Mouse (Mus musculus): ENCODE measurements around the gene Vsig10l.

Gene Vsig10l

GRCm38 (mm10) chr7:43462851-43463250 is at the start of gene Vsig10l:
Gene Vsig10l (plus strand): TSS chr7:43463151.
- DNase-seq, result no peak

GRCm38 (mm10) chr7:43417298-43417697 is 45.7 kb upstream of the Vsig10l start:
- DNase-seq, result peak; percentile 33

DNA sequence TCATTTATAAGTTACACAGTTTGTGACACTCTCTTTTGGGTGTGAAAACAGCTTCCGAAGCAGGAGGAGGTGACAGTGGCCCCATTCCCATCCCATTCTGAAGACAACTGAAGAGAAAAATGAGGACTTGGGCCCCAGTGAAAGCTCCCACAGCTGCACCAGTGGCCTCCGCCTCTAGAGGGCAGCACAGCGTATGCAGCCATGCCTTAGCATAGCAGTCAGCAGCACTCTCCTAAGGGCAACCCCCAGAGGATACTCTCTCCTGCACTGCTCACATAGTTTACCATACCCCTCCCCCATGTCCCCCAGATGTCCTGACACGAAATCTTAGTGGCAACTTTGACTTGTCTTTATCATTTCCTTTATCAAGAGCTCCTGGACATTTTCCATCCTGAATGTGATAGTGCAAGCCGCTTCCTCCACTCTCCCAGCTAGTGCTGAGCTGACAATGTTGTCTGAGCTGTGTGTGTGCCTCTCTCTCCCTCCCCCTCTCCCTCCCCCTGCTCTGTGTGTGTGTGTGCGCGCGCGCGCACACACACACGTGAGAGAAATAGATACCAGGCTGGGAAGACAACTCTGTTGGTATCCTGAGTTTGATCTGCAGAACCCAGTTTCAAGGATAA is 39.8 kb upstream of the Vsig10l start:
- peak; percentile 91 for DNase-seq

DNA sequence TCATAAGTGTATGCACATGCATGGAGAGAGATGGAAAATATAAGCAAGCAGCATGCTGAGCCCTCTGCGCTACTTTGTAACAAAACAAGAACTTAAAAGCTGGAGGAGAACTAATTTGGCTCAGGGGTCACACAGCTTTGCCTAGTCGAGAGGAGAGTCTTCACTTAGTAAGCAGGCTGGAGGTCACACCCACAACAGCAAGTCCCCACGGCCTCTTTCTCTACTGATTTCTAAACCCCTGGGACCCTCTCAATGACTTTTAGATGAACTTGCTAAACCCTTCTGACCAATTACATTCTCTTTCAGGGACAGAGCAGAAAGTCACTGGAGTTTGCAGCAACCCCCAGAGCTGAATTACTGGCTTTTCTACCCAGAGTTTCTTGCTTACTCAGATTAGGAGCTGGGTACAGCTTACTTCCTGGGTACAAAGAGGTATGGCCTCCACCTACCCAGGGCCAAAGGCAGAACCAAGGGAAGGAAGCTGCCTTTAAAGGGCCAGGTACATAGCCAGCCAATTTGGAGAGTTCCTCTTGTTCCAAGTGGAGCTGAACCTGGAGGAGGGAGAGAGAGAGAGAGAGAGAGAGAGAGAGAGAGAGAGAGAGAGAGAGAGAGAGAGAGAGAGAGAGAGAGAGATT is 38.8 kb upstream of the Vsig10l start:
- DNase-seq, result no peak

DNA sequence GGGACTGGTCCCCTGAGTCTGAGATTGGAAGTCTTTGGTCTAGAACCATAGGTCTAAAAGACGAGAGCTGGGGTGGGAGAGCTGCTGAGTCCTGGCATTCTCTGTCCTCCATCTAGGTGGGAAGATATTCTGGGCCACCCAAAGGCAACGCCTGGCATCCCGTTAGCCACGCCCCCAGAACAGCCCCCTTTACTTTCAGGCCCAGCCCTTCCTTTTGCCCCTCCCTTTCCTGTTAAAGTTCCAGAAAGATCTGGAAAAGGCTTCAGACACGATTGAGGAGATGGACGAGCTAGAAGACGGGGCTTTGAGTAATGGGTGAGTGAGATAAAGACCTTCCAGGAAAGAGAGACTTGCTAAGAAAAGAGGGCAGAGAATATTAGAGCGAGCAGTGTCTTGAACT is 35.5 kb upstream of the Vsig10l start, which contains the start of gene Lim2:
Gene Lim2, plus strand, starts transcription at position 265 of the 400 bp plus-strand sequence.
- no peak for DNase-seq

DNA sequence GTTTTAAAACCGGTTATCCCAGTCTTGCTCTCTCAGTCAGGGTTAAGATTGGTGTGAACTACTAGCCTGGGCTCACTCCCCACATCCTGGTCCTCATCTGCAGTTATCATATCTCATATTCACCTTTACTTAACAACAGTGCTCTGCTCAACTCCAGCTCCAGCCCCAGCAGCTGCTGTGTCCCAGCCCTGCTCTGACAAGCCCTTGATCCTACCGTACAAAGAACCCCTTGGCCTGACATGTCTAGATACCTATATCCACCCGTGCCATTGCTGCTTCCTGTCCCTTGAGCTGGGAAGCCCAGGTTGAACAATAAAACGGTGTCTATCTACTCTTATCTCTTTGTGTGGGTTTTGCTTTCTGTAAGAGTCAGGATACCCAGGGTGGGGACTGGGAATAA is 33.5 kb upstream of the Vsig10l start:
- no peak for DNase-seq

DNA sequence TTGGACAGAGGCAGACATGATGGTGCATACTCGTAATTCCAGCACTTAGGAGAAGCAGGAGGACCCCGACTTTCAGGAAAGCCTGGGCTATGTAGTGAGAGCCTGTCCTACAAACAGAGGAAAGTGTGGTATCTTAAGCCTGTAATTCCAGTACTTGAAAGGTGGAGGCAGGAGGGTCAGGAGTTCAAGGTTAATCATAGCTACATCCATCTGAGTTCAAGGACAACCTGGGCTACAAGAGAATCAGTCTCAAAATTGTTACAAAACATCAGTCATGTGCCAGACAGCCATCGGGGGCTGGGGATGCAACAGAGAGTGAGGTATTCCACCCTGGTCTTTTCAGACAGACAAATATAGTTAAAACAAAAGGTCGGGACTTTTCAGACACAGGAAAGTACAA is 30.1 kb upstream of the Vsig10l start:
- DNase-seq, result no peak

GRCm38 (mm10) chr7:43434676-43435075 is 28.3 kb upstream of the Vsig10l start:
- DNase-seq, result no peak

- no peak for DNase-seq
These were observed 26.4 kb upstream of the Vsig10l start, which contains the start of gene Nkg7 for GRCm38 (mm10) chr7:43436341-43437255. Gene Nkg7 (plus strand): TSS chr7:43437073.

- DNase-seq, result no peak
These were observed 24.3 kb upstream of the Vsig10l start for GRCm38 (mm10) chr7:43438611-43439010.

DNA sequence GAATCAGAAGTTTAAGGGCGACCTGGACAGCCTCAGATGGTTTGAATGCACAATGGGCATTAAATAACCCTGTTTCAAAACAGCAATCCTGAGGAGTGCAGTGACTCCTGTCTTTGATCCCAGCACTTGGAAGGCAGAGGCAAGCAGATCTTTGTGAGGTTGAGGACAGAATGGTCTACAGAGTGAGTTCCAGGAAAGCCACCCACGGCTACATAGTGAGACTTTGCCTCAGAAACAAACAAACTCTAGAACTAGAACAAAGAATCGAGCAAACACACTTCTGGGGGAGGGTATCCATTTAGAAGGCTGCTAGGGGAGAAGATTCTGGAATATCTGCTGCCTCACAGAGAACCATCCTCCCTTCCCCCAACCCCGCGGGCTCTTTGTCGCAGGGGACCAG is 22.5 kb upstream of the Vsig10l start, which contains the start of gene Cldnd2:
Gene Cldnd2, plus strand, starts transcription at position 301 of the 400 bp plus-strand sequence.
- DNase-seq, result no peak

GRCm38 (mm10) chr7:43441071-43441470 is 21.9 kb upstream of the Vsig10l start:
- DNase-seq, result no peak

GRCm38 (mm10) chr7:43442684-43443083 is 20.3 kb upstream of the Vsig10l start:
- DNase-seq, result no peak

DNA sequence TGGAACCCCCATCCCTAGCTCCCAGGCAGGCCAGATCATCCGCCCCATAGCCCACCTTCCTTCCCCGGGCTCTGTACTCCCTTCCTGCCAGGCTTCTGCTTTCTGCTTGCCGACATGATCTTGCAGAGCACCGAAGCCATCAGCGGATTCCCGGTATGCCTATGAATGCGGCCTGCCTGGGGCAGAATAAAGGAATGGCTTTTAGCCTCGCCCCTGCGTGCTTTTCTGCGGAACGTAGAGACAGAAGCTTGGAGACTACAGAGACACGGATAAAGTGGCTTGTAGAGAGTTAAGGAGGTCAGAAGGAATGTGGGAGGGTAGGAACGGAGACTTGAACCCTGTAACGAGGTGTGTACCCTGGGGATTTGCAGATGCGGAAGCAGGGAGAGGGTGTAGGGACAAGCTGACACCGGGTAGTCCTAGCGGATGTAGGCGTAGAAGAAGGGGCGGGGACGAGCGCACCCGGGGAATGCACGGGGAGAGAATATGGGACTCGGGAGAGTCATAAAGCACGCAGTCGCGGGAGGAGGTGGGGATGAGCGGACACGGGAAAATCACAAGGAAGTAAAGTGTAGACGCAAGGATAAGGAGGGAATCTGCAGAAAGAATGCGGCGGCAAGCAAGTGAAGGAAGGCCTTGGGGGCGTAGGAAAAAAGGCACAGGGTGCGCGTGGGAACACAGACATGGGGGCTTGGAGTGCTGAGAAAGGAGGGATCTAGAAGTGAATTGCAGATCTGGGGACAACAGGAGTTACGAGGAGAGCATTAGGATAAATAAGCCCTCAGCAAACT is 19.6 kb upstream of the Vsig10l start:
- DNase-seq, result peak; percentile 83

DNA sequence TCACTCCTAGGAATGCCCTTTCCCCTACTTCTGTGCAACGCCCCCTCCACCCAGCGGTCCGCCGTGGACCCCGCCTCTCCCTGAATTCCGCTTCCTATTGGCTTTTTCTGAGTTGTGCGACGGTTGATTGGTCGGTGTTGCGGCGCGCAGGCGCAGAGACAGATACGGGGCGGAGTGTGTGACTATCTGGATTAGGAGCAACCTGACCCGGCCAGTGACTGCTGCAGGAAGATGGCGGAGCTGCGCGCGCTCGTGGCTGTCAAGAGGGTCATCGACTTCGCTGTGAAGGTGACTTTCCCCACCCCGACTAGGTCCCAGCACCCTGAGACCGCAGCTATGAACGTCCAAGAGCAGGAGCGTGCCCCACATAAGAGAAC is 19.0 kb upstream of the Vsig10l start, which contains the start of the genes Etfb and Gm45233:
Gene Etfb, plus strand, starts transcription at position 167 of the 377 bp plus-strand sequence.
Gene Gm45233, plus strand, starts transcription at position 212 of the 377 bp plus-strand sequence.
- DNase-seq, result peak; percentile 89

- no peak for DNase-seq
These were observed 15.2 kb upstream of the Vsig10l start for GRCm38 (mm10) chr7:43447801-43448200.

DNA sequence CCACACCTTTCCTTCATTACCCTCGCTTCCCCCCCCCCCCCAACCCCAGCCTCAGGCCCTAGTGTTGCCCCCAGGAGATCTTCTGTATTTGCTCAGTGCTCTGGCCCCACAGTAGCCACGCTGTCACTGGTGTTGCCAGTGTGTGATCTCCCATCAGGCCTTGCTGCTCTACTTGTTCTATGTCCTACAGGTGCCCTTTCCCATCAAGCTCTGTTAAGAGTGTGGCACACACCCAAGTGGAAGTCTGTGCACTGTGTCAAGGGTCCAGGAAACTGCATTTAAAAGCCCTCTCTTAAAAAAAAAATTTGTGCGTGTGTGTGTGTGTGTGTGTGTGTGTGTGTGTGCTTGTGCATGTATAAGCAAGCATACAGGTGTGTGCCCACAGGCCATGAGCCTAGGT is 14.7 kb upstream of the Vsig10l start:
- no peak for DNase-seq

DNA sequence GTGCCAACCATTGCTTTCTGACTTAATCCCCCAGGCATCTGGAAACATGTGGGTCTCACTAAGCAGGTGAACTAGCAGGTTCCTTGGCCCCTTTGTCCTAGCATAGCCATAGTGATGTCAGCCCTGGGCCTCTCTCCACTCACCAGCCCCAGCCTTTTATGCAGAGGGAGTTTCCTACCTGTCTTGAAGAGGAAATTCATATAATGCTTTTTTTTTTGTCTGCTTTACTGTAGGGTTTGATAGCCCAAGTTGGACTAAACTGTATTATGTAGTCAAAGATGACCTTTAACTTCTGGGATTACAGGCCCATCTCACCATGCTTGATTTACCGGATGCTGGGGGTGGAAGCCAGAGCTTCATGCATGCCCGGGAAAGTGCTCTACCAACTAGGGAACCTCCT is 13.1 kb upstream of the Vsig10l start:
- DNase-seq, result no peak

DNA sequence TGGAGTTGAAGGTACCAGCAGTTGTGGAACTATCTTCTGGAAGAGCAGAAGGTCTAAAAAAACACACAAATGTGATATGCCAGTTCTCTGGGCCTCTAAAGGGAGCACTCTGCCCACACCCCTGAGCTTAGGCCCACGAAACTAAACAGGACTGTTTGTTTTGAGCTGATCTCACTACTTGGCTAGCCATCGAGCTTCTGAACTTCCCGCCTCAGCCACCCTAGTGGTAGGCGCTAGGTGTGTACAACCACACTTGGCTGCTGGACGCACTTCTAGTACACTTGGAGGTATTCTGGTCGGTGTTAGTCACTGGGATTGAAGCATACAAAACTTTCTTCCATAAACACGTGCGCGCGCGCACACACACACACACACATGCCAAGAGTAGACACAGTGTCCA is 11.2 kb upstream of the Vsig10l start:
- DNase-seq, result no peak

GRCm38 (mm10) chr7:43452609-43453008 is 10.3 kb upstream of the Vsig10l start:
- peak; percentile 56 for DNase-seq

- DNase-seq, result no peak
These were observed 9.2 kb upstream of the Vsig10l start for GRCm38 (mm10) chr7:43453599-43454355.

DNA sequence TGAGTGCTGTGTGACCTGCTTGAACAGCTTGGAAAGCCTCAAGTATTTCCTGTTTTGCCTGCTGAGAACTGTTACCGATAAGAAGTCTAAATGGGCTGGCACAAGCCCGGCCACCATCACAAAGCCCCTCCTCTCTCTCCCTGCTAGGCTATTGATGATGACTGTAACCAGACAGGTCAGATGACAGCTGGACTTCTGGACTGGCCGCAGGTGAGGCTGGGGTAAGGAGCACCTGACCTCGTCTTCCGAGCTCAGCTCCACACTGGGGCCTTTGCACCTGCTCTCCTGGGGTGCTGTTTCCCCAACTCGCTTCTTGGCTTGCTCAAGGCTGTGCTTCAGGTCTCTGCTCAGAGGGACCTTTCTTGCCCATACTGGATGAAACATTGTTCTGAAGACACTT is 8.6 kb upstream of the Vsig10l start:
- DNase-seq, result no peak
